Mouse (Mus musculus): Measurements from ENCODE around the gene Apoc1. TPM values are rescaled to one million over a fixed set of nuclear protein-coding genes. Genes with fewer than 3 reads are reported as not detected.

Apoc1 gene
- total and polyA plus RNA-seq, 3 experiments, result 4.8 to 15.3 (median 12.3) TPM

GRCm38 (mm10) chr7:19716822-19717221 is 24.4 kb upstream of the Apoc1 start:
- DNase-seq (ENCODE audit: low spot score) (no peak), ATAC-seq (ENCODE audit: extremely low read depth, insufficient number of reproducible peaks, low FRiP score, poor library complexity, severe bottlenecking) (no peak)
- H3K4me1 ChIP-seq (ENCODE audit: insufficient read depth, low read depth, low read length), result peaks cover 46% of the 10 kb centered on the region
- TF ChIP-seq TAL1 (conservative IDR thresholded peaks at IDR 0.05; ENCODE audit: low read depth, low read length) (no peak), POLR2AphosphoS5 (IDR thresholded peaks at IDR 0.05; ENCODE audit: insufficient replicate concordance, low read depth, low read length) (no peak), GATA2 (IDR thresholded peaks at IDR 0.05; ENCODE audit: borderline replicate concordance, low read depth, low read length) (no peak), GATA1 (IDR thresholded peaks at IDR 0.05; ENCODE audit: borderline replicate concordance, low read length) (no peak), CTCF (IDR thresholded peaks at IDR 0.05; ENCODE audit: low read depth, low read length) (no peak)
- H3K36me3 ChIP-seq (replicated peaks), result peaks cover 52% of the 10 kb centered on the region
- peak overlapping the region; percentile 97; the same call in 1 of the 2 replicates for H3K4me3 ChIP-seq (ENCODE audit: low read depth, low read length)
- no peaks in the 10 kb centered on the region for H3K9me3 ChIP-seq (replicated peaks)
- H3K27me3 ChIP-seq (ENCODE audit: insufficient read depth, low read length), result no peaks in the 10 kb centered on the region

- Histone ChIP-seq H3K4me1 (ENCODE audit: insufficient read depth, low read depth, low read length) (peaks cover 52% of the 10 kb centered on the region), H3K4me3 (ENCODE audit: low read depth, low read length) (peak overlapping the region; percentile 97), H3K27me3 (ENCODE audit: insufficient read depth, low read length) (no peaks in the 10 kb centered on the region), H3K9me3 (replicated peaks) (no peaks in the 10 kb centered on the region), H3K36me3 (replicated peaks) (peaks cover 55% of the 10 kb centered on the region)
- ATAC-seq (ENCODE audit: extremely low read depth, insufficient number of reproducible peaks, low FRiP score, poor library complexity, severe bottlenecking) (no peak), DNase-seq (ENCODE audit: low spot score) (no peak)
- TF ChIP-seq GATA1 (IDR thresholded peaks at IDR 0.05; ENCODE audit: borderline replicate concordance, low read length) (no peak), POLR2AphosphoS5 (IDR thresholded peaks at IDR 0.05; ENCODE audit: insufficient replicate concordance, low read depth, low read length) (no peak), TAL1 (conservative IDR thresholded peaks at IDR 0.05; ENCODE audit: low read depth, low read length) (no peak), CTCF (IDR thresholded peaks at IDR 0.05; ENCODE audit: low read depth, low read length) (no peak), GATA2 (IDR thresholded peaks at IDR 0.05; ENCODE audit: borderline replicate concordance, low read depth, low read length) (no peak)
Observed at GRCm38 (mm10) chr7:19716055-19716682, 23.7 kb upstream of the Apoc1 start.

- H3K4me1 ChIP-seq (ENCODE audit: insufficient read depth, low read depth, low read length), result peaks cover 57% of the 10 kb centered on the region
- peak within 1 kb of the TSS; percentile 97 for H3K4me3 ChIP-seq (ENCODE audit: low read depth, low read length)
- H3K9me3 ChIP-seq (replicated peaks), result no peaks in the 10 kb centered on the region
- H3K27me3 ChIP-seq (ENCODE audit: insufficient read depth, low read length), result no peaks in the 10 kb centered on the region
- no peak for TF ChIP-seq CTCF (IDR thresholded peaks at IDR 0.05; ENCODE audit: low read depth, low read length)
- no peak for TF ChIP-seq TAL1 (conservative IDR thresholded peaks at IDR 0.05; ENCODE audit: low read depth, low read length)
- no peak for TF ChIP-seq POLR2AphosphoS5 (IDR thresholded peaks at IDR 0.05; ENCODE audit: insufficient replicate concordance, low read depth, low read length)
- TF ChIP-seq GATA1 (IDR thresholded peaks at IDR 0.05; ENCODE audit: borderline replicate concordance, low read length), result no peak
- TF ChIP-seq GATA2 (IDR thresholded peaks at IDR 0.05; ENCODE audit: borderline replicate concordance, low read depth, low read length), result no peak
- peaks cover 60% of the 10 kb centered on the region for H3K36me3 ChIP-seq (replicated peaks)
- peak; percentile 97 for DNase-seq (ENCODE audit: low spot score)
- ATAC-seq (ENCODE audit: extremely low read depth, insufficient number of reproducible peaks, low FRiP score, poor library complexity, severe bottlenecking), result peak; percentile 91
Observed at GRCm38 (mm10) chr7:19715239-19716054, 23.0 kb upstream of the Apoc1 start, which contains the start of gene Tomm40. TSS of gene Tomm40 (minus strand) at chr7:19715438.

- Histone ChIP-seq H3K9me3 (replicated peaks) (no peaks in the 10 kb centered on the region), H3K36me3 (replicated peaks) (peaks cover 66% of the 10 kb centered on the region), H3K4me3 (ENCODE audit: low read depth, low read length) (peak overlapping the region; percentile 97), H3K4me1 (ENCODE audit: insufficient read depth, low read depth, low read length) (peaks cover 60% of the 10 kb centered on the region), H3K27me3 (ENCODE audit: insufficient read depth, low read length) (no peaks in the 10 kb centered on the region)
- TF ChIP-seq GATA1 (IDR thresholded peaks at IDR 0.05; ENCODE audit: borderline replicate concordance, low read length) (no peak), CTCF (IDR thresholded peaks at IDR 0.05; ENCODE audit: low read depth, low read length) (no peak), TAL1 (conservative IDR thresholded peaks at IDR 0.05; ENCODE audit: low read depth, low read length) (no peak), GATA2 (IDR thresholded peaks at IDR 0.05; ENCODE audit: borderline replicate concordance, low read depth, low read length) (no peak), POLR2AphosphoS5 (IDR thresholded peaks at IDR 0.05; ENCODE audit: insufficient replicate concordance, low read depth, low read length) (no peak)
- ATAC-seq (ENCODE audit: extremely low read depth, insufficient number of reproducible peaks, low FRiP score, poor library complexity, severe bottlenecking) (no peak), DNase-seq (ENCODE audit: low spot score) (no peak)
Observed at GRCm38 (mm10) chr7:19714836-19715235, 22.4 kb upstream of the Apoc1 start.

- H3K4me1 ChIP-seq (ENCODE audit: insufficient read depth, low read depth, low read length), result peaks cover 67% of the 10 kb centered on the region
- TF ChIP-seq TAL1 (conservative IDR thresholded peaks at IDR 0.05; ENCODE audit: low read depth, low read length) (no peak), GATA2 (IDR thresholded peaks at IDR 0.05; ENCODE audit: borderline replicate concordance, low read depth, low read length) (no peak), GATA1 (IDR thresholded peaks at IDR 0.05; ENCODE audit: borderline replicate concordance, low read length) (no peak), CTCF (IDR thresholded peaks at IDR 0.05; ENCODE audit: low read depth, low read length) (no peak), POLR2AphosphoS5 (IDR thresholded peaks at IDR 0.05; ENCODE audit: insufficient replicate concordance, low read depth, low read length) (no peak)
- H3K9me3 ChIP-seq (replicated peaks), result no peaks in the 10 kb centered on the region
- peak overlapping the region; percentile 97; the same call in 1 of the 2 replicates for H3K4me3 ChIP-seq (ENCODE audit: low read depth, low read length)
- DNase-seq (ENCODE audit: low spot score), result no peak
- no peak for ATAC-seq (ENCODE audit: extremely low read depth, insufficient number of reproducible peaks, low FRiP score, poor library complexity, severe bottlenecking)
- H3K36me3 ChIP-seq (replicated peaks), result peaks cover 68% of the 10 kb centered on the region
- H3K27me3 ChIP-seq (ENCODE audit: insufficient read depth, low read length), result no peaks in the 10 kb centered on the region
Observed at GRCm38 (mm10) chr7:19713598-19713997, 21.1 kb upstream of the Apoc1 start.

- H3K4me3 ChIP-seq (ENCODE audit: low read depth, low read length), result peak overlapping the region; percentile 97; the same call in 1 of the 2 replicates
- H3K36me3 ChIP-seq (replicated peaks), result peaks cover 68% of the 10 kb centered on the region
- ATAC-seq (ENCODE audit: extremely low read depth, insufficient number of reproducible peaks, low FRiP score, poor library complexity, severe bottlenecking) (no peak), DNase-seq (ENCODE audit: low spot score) (no peak)
- peaks cover 67% of the 10 kb centered on the region for H3K4me1 ChIP-seq (ENCODE audit: insufficient read depth, low read depth, low read length)
- H3K9me3 ChIP-seq (replicated peaks), result no peaks in the 10 kb centered on the region
- no peaks in the 10 kb centered on the region for H3K27me3 ChIP-seq (ENCODE audit: insufficient read depth, low read length)
- TF ChIP-seq POLR2AphosphoS5 (IDR thresholded peaks at IDR 0.05; ENCODE audit: insufficient replicate concordance, low read depth, low read length), result no peak
- peak; percentile 53 for TF ChIP-seq CTCF (IDR thresholded peaks at IDR 0.05; ENCODE audit: low read depth, low read length)
Observed at GRCm38 (mm10) chr7:19713196-19713595, 20.7 kb upstream of the Apoc1 start.

All from G1E (cell line).